Mouse (Mus musculus) kidney, postnatal 36 days (tissue): Measurements from ENCODE around the gene Ccdc113.

Experiments
- DNase-seq, 2 experiments: peaks; one replicate each; pipeline ENCODE4 v3.0.0; 2021 to 2022; ENCODE audit warnings: mixed read lengths in 2 of 2

Gene Ccdc113

GRCm38 (mm10) chr8:95607210-95607609, 73.3 kb downstream of the Ccdc113 start:
- no peak for DNase-seq
